Mouse (Mus musculus): ENCODE results near the gene Rpl34.
A peak's percentile ranks its signal among the peaks of the same experiment; 100 is the strongest.

Rpl34 gene

GRCm38 (mm10) chr3:130712891-130713290 lies 17.3 kb downstream of the Rpl34 start:
- DNase-seq (ENCODE audit: low read depth) = no peak

- DNase-seq (ENCODE audit: low read depth) = no peak
Measured at GRCm38 (mm10) chr3:130710103-130710502, 20.1 kb downstream of the Rpl34 start.

- peak; percentile 98 for DNase-seq (ENCODE audit: low read depth)
Measured at GRCm38 (mm10) chr3:130708967-130709924, 21.0 kb downstream of the Rpl34 start, which contains the start of gene Ostc. Gene Ostc (minus strand): TSS chr3:130709444.

GRCm38 (mm10) chr3:130708529-130708928 lies 21.7 kb downstream of the Rpl34 start:
- peak; percentile 66 for DNase-seq (ENCODE audit: low read depth)

GRCm38 (mm10) chr3:130702289-130702688 lies 27.9 kb downstream of the Rpl34 start:
- DNase-seq (ENCODE audit: low read depth) = no peak

- no peak for DNase-seq (ENCODE audit: low read depth)
Measured at GRCm38 (mm10) chr3:130697622-130698021, 32.6 kb downstream of the Rpl34 start.

GRCm38 (mm10) chr3:130694705-130695104 lies 35.5 kb downstream of the Rpl34 start:
- DNase-seq (ENCODE audit: low read depth) = no peak

GRCm38 (mm10) chr3:130694041-130694593 lies 36.1 kb downstream of the Rpl34 start:
- peak; percentile 44 for DNase-seq (ENCODE audit: low read depth)

GRCm38 (mm10) chr3:130691596-130692170 lies 38.5 kb downstream of the Rpl34 start:
- DNase-seq (ENCODE audit: low read depth) = no peak

- peak; percentile 55 for DNase-seq (ENCODE audit: low read depth)
Measured at GRCm38 (mm10) chr3:130690834-130691595, 39.2 kb downstream of the Rpl34 start.

- peak; percentile 62 for DNase-seq (ENCODE audit: low read depth)
Measured at GRCm38 (mm10) chr3:130689630-130690029, 40.6 kb downstream of the Rpl34 start.

- DNase-seq (ENCODE audit: low read depth) = no peak
Measured at GRCm38 (mm10) chr3:130687051-130687450, 43.1 kb downstream of the Rpl34 start.

GRCm38 (mm10) chr3:130685014-130685366 lies 45.2 kb downstream of the Rpl34 start:
- no peak for DNase-seq (ENCODE audit: low read depth)

GRCm38 (mm10) chr3:130684276-130685013 lies 45.8 kb downstream of the Rpl34 start:
- no peak for DNase-seq (ENCODE audit: low read depth)

GRCm38 (mm10) chr3:130683836-130684235 lies 46.4 kb downstream of the Rpl34 start:
- no peak for DNase-seq (ENCODE audit: low read depth)

GRCm38 (mm10) chr3:130682183-130682582 lies 48.0 kb downstream of the Rpl34 start:
- DNase-seq (ENCODE audit: low read depth) = no peak

GRCm38 (mm10) chr3:130681226-130681625 lies 49.0 kb downstream of the Rpl34 start:
- DNase-seq (ENCODE audit: low read depth) = no peak

- no peak for DNase-seq (ENCODE audit: low read depth)
Measured at GRCm38 (mm10) chr3:130677671-130678460, 52.3 kb downstream of the Rpl34 start.

All from NIH3T3 (cell line).